Mouse (Mus musculus): ENCODE measurements at regions not wholly inside any gene's neighbourhood (a gene's known extent, or its start where the extent isn't known, plus 50 kb on each side); places are given as distances from the start of the nearest gene placed in this dataset.
A peak's percentile ranks its signal among the peaks of the same experiment; 100 is the strongest.

GRCm38 (mm10) chr14:17234898-17235297 lies 415.9 kb upstream of the Rarb start:
- DNase-seq: no peak

GRCm38 (mm10) chr14:17211502-17211901 lies 392.5 kb upstream of the Rarb start:
- no peak for DNase-seq

- DNase-seq: no peak
These were observed 386.7 kb upstream of the Rarb start for GRCm38 (mm10) chr14:17205691-17206090.

- no peak for DNase-seq
These were observed 384.5 kb upstream of the Rarb start for GRCm38 (mm10) chr14:17203251-17204015.

- DNase-seq: no peak
These were observed 374.0 kb upstream of the Rarb start for GRCm38 (mm10) chr14:17192953-17193352.

- DNase-seq: peak; percentile 4
These were observed 354.3 kb upstream of the Rarb start for GRCm38 (mm10) chr14:17173218-17173617.

GRCm38 (mm10) chr14:17172330-17173110 lies 353.6 kb upstream of the Rarb start:
- DNase-seq: peak; percentile 81 to 85

- peak; percentile 4 to 6 for DNase-seq
These were observed 352.9 kb upstream of the Rarb start for GRCm38 (mm10) chr14:17171896-17172295.

GRCm38 (mm10) chr14:17158324-17158723 lies 339.4 kb upstream of the Rarb start:
- no peak for DNase-seq

- DNase-seq: no peak
These were observed 337.5 kb upstream of the Rarb start for GRCm38 (mm10) chr14:17156402-17156954.

GRCm38 (mm10) chr14:17120679-17121078 lies 301.7 kb upstream of the Rarb start:
- peak in 1 of 2 experiments; percentile 3 for DNase-seq

- no peak for DNase-seq
These were observed 287.7 kb upstream of the Rarb start for GRCm38 (mm10) chr14:17106668-17107067.

- no peak for DNase-seq
These were observed 283.5 kb upstream of the Rarb start for GRCm38 (mm10) chr14:17102486-17102885.

- DNase-seq: no peak
These were observed 271.6 kb upstream of the Rarb start for GRCm38 (mm10) chr14:17090573-17090937.

- DNase-seq: no peak
These were observed 270.9 kb upstream of the Rarb start for GRCm38 (mm10) chr14:17089640-17090572.

GRCm38 (mm10) chr14:17089089-17089634 lies 270.2 kb upstream of the Rarb start:
- peak in 1 of 2 experiments; percentile 35 for DNase-seq

GRCm38 (mm10) chr14:17087828-17088227 lies 268.9 kb upstream of the Rarb start:
- DNase-seq: no peak

- DNase-seq: no peak
These were observed 265.0 kb upstream of the Rarb start for GRCm38 (mm10) chr14:17083907-17084306.

- DNase-seq: no peak
These were observed 262.9 kb upstream of the Rarb start for GRCm38 (mm10) chr14:17081904-17082303.

GRCm38 (mm10) chr14:17079513-17079912 lies 260.6 kb upstream of the Rarb start:
- no peak for DNase-seq

GRCm38 (mm10) chr14:17061358-17061757 lies 242.4 kb upstream of the Rarb start:
- DNase-seq: no peak

- DNase-seq: no peak
These were observed 239.5 kb upstream of the Rarb start for GRCm38 (mm10) chr14:17058438-17058837.
